Mouse (Mus musculus) liver, embryonic 13.5 days (tissue): ENCODE measurements around the gene Gng10. TPM values are rescaled to one million over a fixed set of nuclear protein-coding genes. Genes with fewer than 3 reads are reported as not detected.

ENCODE experiments used
- ATAC-seq: fragments of 200-750 bp; cut with Nextera tagmentation; 2 replicates; pipeline ENCODE4 v1.8.0; 2017; ENCODE audit warnings: low read depth, mild to moderate bottlenecking, moderate number of reproducible peaks, moderate library complexity
- DNase-seq: peaks from one replicate; pipeline ENCODE4 v3.0.0; 2022
- H3K27ac ChIP-seq: fragments of 300-500 bp; sonication (generic); 2 replicates; pipeline ENCODE4 v1.5.1; 2015; ENCODE audit warnings: moderate library complexity, mild to moderate bottlenecking, inconsistent platforms
- H3K27me3 ChIP-seq: fragments of 300-500 bp; sonication (generic); 2 replicates; pipeline ENCODE4 v1.6.1; 2015; ENCODE audit warnings: mild to moderate bottlenecking, inconsistent platforms
- H3K36me3 ChIP-seq: fragments of 300-500 bp; sonication (generic); 2 replicates; pipeline ENCODE4 v1.6.1; 2015; ENCODE audit warnings: mild to moderate bottlenecking, inconsistent platforms
- H3K4me1 ChIP-seq: fragments of 300-500 bp; sonication (generic); replicated peaks from 2 replicates; pipeline ENCODE4 v1.6.1; 2015; ENCODE audit warnings: inconsistent platforms
- H3K4me2 ChIP-seq: fragments of 300-500 bp; sonication (generic); 2 replicates; pipeline ENCODE4 v1.6.1; 2015; ENCODE audit warnings: inconsistent platforms, mild to moderate bottlenecking, moderate library complexity
- H3K4me3 ChIP-seq: fragments of 300-500 bp; sonication (generic); replicated peaks from 2 replicates; pipeline ENCODE4 v1.5.1; 2015; ENCODE audit warnings: mild to moderate bottlenecking, inconsistent platforms
- H3K9ac ChIP-seq: fragments of 300-500 bp; sonication (generic); 2 replicates; pipeline ENCODE4 v1.6.1; 2015; ENCODE audit warnings: mild to moderate bottlenecking, inconsistent platforms
- H3K9me3 ChIP-seq: fragments of 300-500 bp; sonication (generic); replicated peaks from 2 replicates; pipeline ENCODE4 v1.6.1; 2016; ENCODE audit warnings: inconsistent platforms
- WGBS: fragments of 180-500 bp; shearing (Covaris S2); methylation state at CpG from one replicate; pipeline ENCODE4 v1.1.7; 2015; ENCODE audit not compliant: insufficient replicate concordance; 5-methylcytosine and 5-hydroxymethylcytosine counted together
- polyA plus RNA-seq: library from polyadenylated mRNA; unstranded; fragments of >200 nt; fragmentation: Nextera tagmentation; extraction: Ambion mirVana; gene quantifications from 2 replicates; pipeline ENCODE4 v1.2.1, GENCODE M21; 2015

The Gng10 gene
- polyA plus RNA-seq, 1 experiment from 2014 or later = 34.7 TPM

- Histone ChIP-seq H3K4me3 (no peak overlapping the region), H3K4me2 (no peak overlapping the region), H3K9me3 (no peaks in the 10 kb centered on the region), H3K27me3 (no peaks in the 10 kb centered on the region), H3K27ac (no peak overlapping the region), H3K4me1 (no peaks in the 10 kb centered on the region), H3K36me3 (no peaks in the 10 kb centered on the region), H3K9ac (no peak overlapping the region)
- no peak for ATAC-seq
- 74% methylated on average over 12 of the region's 12 CpGs for WGBS
- DNase-seq = no peak
Measured at GRCm38 (mm10) chr4:59062526-59062925, 27.6 kb downstream of the Gng10 start.

GRCm38 (mm10) chr4:59069276-59069675, 34.4 kb downstream of the Gng10 start:
- DNase-seq (no peak), ATAC-seq (no peak)
- WGBS = 49% methylated on average over 3 of the region's 3 CpGs
- Histone ChIP-seq H3K27me3 (no peaks in the 10 kb centered on the region), H3K4me3 (no peak overlapping the region), H3K4me2 (no peak overlapping the region), H3K27ac (no peak overlapping the region), H3K36me3 (no peaks in the 10 kb centered on the region), H3K4me1 (no peaks in the 10 kb centered on the region), H3K9me3 (no peaks in the 10 kb centered on the region), H3K9ac (no peak overlapping the region)

- ATAC-seq (no peak), DNase-seq (no peak)
- 61% methylated on average over 2 of the region's 2 CpGs for WGBS
- H3K27me3 ChIP-seq = no peaks in the 10 kb centered on the region
- no peak overlapping the region for H3K27ac ChIP-seq
- H3K4me2 ChIP-seq = no peak overlapping the region
- no peak overlapping the region for H3K4me3 ChIP-seq
- H3K4me1 ChIP-seq = no peaks in the 10 kb centered on the region
- H3K9ac ChIP-seq = no peak overlapping the region
- H3K36me3 ChIP-seq = no peaks in the 10 kb centered on the region
- H3K9me3 ChIP-seq = no peaks in the 10 kb centered on the region
Measured at GRCm38 (mm10) chr4:59083430-59083829, 48.5 kb downstream of the Gng10 start.

GRCm38 (mm10) chr4:59089391-59089790, 54.5 kb downstream of the Gng10 start:
- ATAC-seq = no peak
- DNase-seq = no peak
- H3K4me1 ChIP-seq = 0 out of 2 replicates have a peak, but pooled peaks cover 3% of the 10 kb centered on the region
- no peak overlapping the region for H3K4me3 ChIP-seq
- H3K27ac ChIP-seq = no peak overlapping the region
- no peak overlapping the region for H3K9ac ChIP-seq
- no peaks in the 10 kb centered on the region for H3K36me3 ChIP-seq
- no peaks in the 10 kb centered on the region for H3K9me3 ChIP-seq
- WGBS = 10% methylated on average over 1 of the region's 1 CpGs
- no peak overlapping the region for H3K4me2 ChIP-seq
- no peaks in the 10 kb centered on the region for H3K27me3 ChIP-seq

Other genes starting within 250 kb of the Gng10 start
- gene Olfr267, start 247.4 kb upstream of the Gng10 start, polyA plus RNA-seq = not detected in 2 replicates
- gene Ecpas, start 122.3 kb upstream of the Gng10 start, polyA plus RNA-seq = 14.9 and 18.8 TPM in 2 replicates
- gene Zkscan16, start 91.5 kb upstream of the Gng10 start, polyA plus RNA-seq = 0.03 and 0.06 TPM in 2 replicates
- gene Ptgr1, start 48.0 kb upstream of the Gng10 start, polyA plus RNA-seq = 18.1 and 19.6 TPM in 2 replicates
- gene Dnajc25, start 40.0 kb upstream of the Gng10 start, polyA plus RNA-seq = 7.7 and 8.0 TPM in 2 replicates
- gene Gm20503, start 31.9 kb upstream of the Gng10 start, polyA plus RNA-seq = 8.0 and 9.3 TPM in 2 replicates
- not detected in 2 replicates for gene AI481877, start 103.9 kb downstream of the Gng10 start, polyA plus RNA-seq
- gene Ugcg, start 154.2 kb downstream of the Gng10 start, polyA plus RNA-seq = 9.2 and 10.5 TPM in 2 replicates